ENCODE assay signal across 17 mouse cellular contexts in the genomic region with DNA sequence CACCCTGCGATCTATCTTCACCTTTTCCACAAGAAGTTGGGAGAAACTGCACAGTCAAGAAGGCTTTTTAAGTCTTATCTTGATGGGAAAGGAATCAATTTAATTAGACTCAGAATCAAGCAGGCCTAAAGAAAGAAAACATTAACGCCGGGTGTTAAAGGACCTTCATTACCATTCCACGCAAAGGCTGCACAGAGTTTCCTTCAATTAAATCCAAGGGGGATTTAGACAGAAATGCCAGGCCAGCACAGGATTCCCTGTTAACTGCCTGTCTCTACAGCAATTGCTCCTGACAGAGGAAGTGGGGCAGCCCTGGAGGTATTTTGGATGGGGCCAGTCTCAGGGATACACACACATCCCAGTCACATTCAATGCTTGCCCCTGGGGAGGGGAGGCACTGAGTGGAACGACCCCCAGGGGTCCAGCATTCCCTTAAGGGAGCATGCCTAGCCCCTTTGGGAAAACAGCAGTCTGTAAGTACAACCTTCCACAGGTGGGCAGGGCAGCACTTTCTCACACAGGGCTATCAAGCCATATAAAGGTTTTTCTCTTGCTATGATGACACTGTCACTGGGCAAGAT. TPM values are rescaled to one million over a fixed set of nuclear protein-coding genes. Genes with fewer than 3 reads are reported as not detected.
A peak's percentile ranks its signal among the peaks of the same experiment; 100 is the strongest.
DNase-seq lines count a peak whose midpoint lies in the region; ATAC-seq lines count a peak whose summit lies in the region.
"Had no signal": no experiment of that assay in that cellular context is flagged by ENCODE, and none has a peak within 500 bp of the region (broad histone marks: within the 10 kb centered on the region; RNA-seq: fewer than 3 reads in every experiment).

No protein-coding gene starts in this region.

- no peaks in the 10 kb centered on the region for H3K27me3 ChIP-seq in hindbrain, embryonic 16.5 days (replicated peaks; ENCODE audit: control insufficient read depth, insufficient read depth, low read length)
- H3K27me3 ChIP-seq in hindbrain, embryonic 10.5 days (ENCODE audit: insufficient read depth, poor library complexity, severe bottlenecking), result no peaks in the 10 kb centered on the region
- no peaks in the 10 kb centered on the region for H3K27me3 ChIP-seq in forebrain, embryonic 12.5 days
- no peaks in the 10 kb centered on the region for H3K27me3 ChIP-seq in intestine, embryonic 14.5 days (replicated peaks; ENCODE audit: control insufficient read depth, insufficient read depth, low read length)
- no peaks in the 10 kb centered on the region for H3K27me3 ChIP-seq in midbrain, embryonic 15.5 days (replicated peaks)
- H3K27me3 ChIP-seq: embryonic facial prominence, embryonic 13.5 days; neural tube, embryonic 12.5 days had no signal

- 0 out of 2 replicates have a peak overlapping the region, but pooled peaks have one; percentile 13 for H3K9ac ChIP-seq in hindbrain, embryonic 16.5 days (ENCODE audit: low read depth, low read length)
- no peak overlapping the region for H3K9ac ChIP-seq in forebrain, embryonic 12.5 days
- H3K9ac ChIP-seq in intestine, embryonic 14.5 days (ENCODE audit: low read length), result no peak overlapping the region
- no peak overlapping the region for H3K9ac ChIP-seq in midbrain, embryonic 15.5 days
- H3K9ac ChIP-seq: embryonic facial prominence, embryonic 13.5 days; liver, postnatal 0 days; neural tube, embryonic 12.5 days had no signal

- ATAC-seq in hindbrain, embryonic 16.5 days, result no peak
- peak; percentile 52; the same call in 1 of the 2 replicates for ATAC-seq in forebrain, embryonic 12.5 days (ENCODE audit: low FRiP score)
- no peak for ATAC-seq in intestine, embryonic 14.5 days (replicated peaks; ENCODE audit: low FRiP score, low TSS enrichment, low read depth)
- ATAC-seq in midbrain, embryonic 15.5 days (replicated peaks), result 0 out of 2 replicates have a peak, but pooled peaks have one; percentile 22
- ATAC-seq: activated CD4-positive, CD25-positive, alpha-beta regulatory T cell, adult 4 months; CD4-positive, CD25-positive, alpha-beta regulatory T cell, adult 4 months; liver, postnatal 0 days had no signal

- 42% methylated on average over 5 of the region's 5 CpGs for WGBS in hindbrain, embryonic 16.5 days
- 73% methylated on average over 5 of the region's 5 CpGs for WGBS in hindbrain, embryonic 10.5 days
- WGBS in forebrain, embryonic 12.5 days, result 28% methylated on average over 5 of the region's 5 CpGs
- 59% methylated on average over 5 of the region's 5 CpGs for WGBS in intestine, embryonic 14.5 days
- 31% methylated on average over 5 of the region's 5 CpGs for WGBS in midbrain, embryonic 15.5 days

- H3K4me2 ChIP-seq in hindbrain, embryonic 16.5 days (ENCODE audit: low read length), result no peak overlapping the region
- no peak overlapping the region for H3K4me2 ChIP-seq in forebrain, embryonic 12.5 days
- no peak overlapping the region for H3K4me2 ChIP-seq in intestine, embryonic 14.5 days (ENCODE audit: low read length)
- no peak overlapping the region for H3K4me2 ChIP-seq in midbrain, embryonic 15.5 days
- H3K4me2 ChIP-seq: embryonic facial prominence, embryonic 13.5 days; neural tube, embryonic 12.5 days had no signal

- H3K27ac ChIP-seq in hindbrain, embryonic 16.5 days (ENCODE audit: low read depth, low read length), result no peak overlapping the region
- no peak overlapping the region; the same call in 1 of the 2 replicates for H3K27ac ChIP-seq in hindbrain, embryonic 10.5 days
- 0 out of 2 replicates have a peak overlapping the region, but pooled peaks have one; percentile 11 for H3K27ac ChIP-seq in forebrain, embryonic 12.5 days
- no peak overlapping the region for H3K27ac ChIP-seq in intestine, embryonic 14.5 days (ENCODE audit: low read depth)
- 0 out of 2 replicates have a peak overlapping the region, but pooled peaks have one; percentile 19 for H3K27ac ChIP-seq in midbrain, embryonic 15.5 days
- H3K27ac ChIP-seq: embryonic facial prominence, embryonic 13.5 days; layer of hippocampus, adult 2 months; neural tube, embryonic 12.5 days had no signal

- DNase-seq in hindbrain, embryonic 10.5 days (ENCODE audit: low spot score), result no peak
- DNase-seq in intestine, embryonic 14.5 days (ENCODE audit: low spot score), result peak; percentile 46
- no peak for DNase-seq in cerebellum, postnatal 4 days (ENCODE audit: low spot score in 2 of 2)
- DNase-seq in left cerebral cortex, adult 18-20 months (ENCODE audit: low spot score in 2 of 2), result no peak
- no peak for DNase-seq in lung, postnatal 25 days (ENCODE audit: low spot score)
- DNase-seq: kidney, adult 9 months; liver, postnatal 0 days; retina, postnatal 1 day; thymus, postnatal 4 days had no signal

- H3K4me3 ChIP-seq in hindbrain, embryonic 16.5 days (ENCODE audit: low read length), result no peak overlapping the region
- H3K4me3 ChIP-seq in hindbrain, embryonic 10.5 days, result no peak overlapping the region
- no peak overlapping the region for H3K4me3 ChIP-seq in forebrain, embryonic 12.5 days (replicated peaks)
- no peak overlapping the region for H3K4me3 ChIP-seq in intestine, embryonic 14.5 days (ENCODE audit: low read depth, low read length)
- no peak overlapping the region for H3K4me3 ChIP-seq in midbrain, embryonic 15.5 days
- H3K4me3 ChIP-seq: embryonic facial prominence, embryonic 13.5 days; layer of hippocampus, adult 2 months; neural tube, embryonic 12.5 days had no signal

- H3K36me3 ChIP-seq in hindbrain, embryonic 16.5 days (ENCODE audit: control insufficient read depth, insufficient read depth, low read length), result no peaks in the 10 kb centered on the region
- peaks cover 21% of the 10 kb centered on the region for H3K36me3 ChIP-seq in hindbrain, embryonic 10.5 days
- H3K36me3 ChIP-seq in forebrain, embryonic 12.5 days (replicated peaks), result no peaks in the 10 kb centered on the region
- H3K36me3 ChIP-seq in intestine, embryonic 14.5 days (ENCODE audit: control insufficient read depth, insufficient read depth, low read length), result 0 out of 2 replicates have a peak, but pooled peaks cover 3% of the 10 kb centered on the region
- H3K36me3 ChIP-seq in midbrain, embryonic 15.5 days (replicated peaks), result no peaks in the 10 kb centered on the region
- H3K36me3 ChIP-seq: neural tube, embryonic 12.5 days had no signal

- H3K9me3 ChIP-seq in hindbrain, embryonic 16.5 days (ENCODE audit: control insufficient read depth, low read length), result no peaks in the 10 kb centered on the region
- H3K9me3 ChIP-seq in hindbrain, embryonic 10.5 days, result no peaks in the 10 kb centered on the region
- no peaks in the 10 kb centered on the region for H3K9me3 ChIP-seq in forebrain, embryonic 12.5 days
- H3K9me3 ChIP-seq in intestine, embryonic 14.5 days (ENCODE audit: control insufficient read depth, low read length), result no peaks in the 10 kb centered on the region
- no peaks in the 10 kb centered on the region for H3K9me3 ChIP-seq in midbrain, embryonic 15.5 days
- H3K9me3 ChIP-seq: embryonic facial prominence, embryonic 13.5 days; neural tube, embryonic 12.5 days had no signal

- H3K4me1 ChIP-seq in hindbrain, embryonic 16.5 days (ENCODE audit: control insufficient read depth, insufficient read depth, low read depth, low read length), result peaks cover 14% of the 10 kb centered on the region
- H3K4me1 ChIP-seq in hindbrain, embryonic 10.5 days (replicated peaks), result peaks cover 44% of the 10 kb centered on the region
- H3K4me1 ChIP-seq in forebrain, embryonic 12.5 days, result peaks cover 58% of the 10 kb centered on the region
- peaks cover 21% of the 10 kb centered on the region; the same call in 1 of the 2 replicates for H3K4me1 ChIP-seq in intestine, embryonic 14.5 days (replicated peaks; ENCODE audit: control insufficient read depth, insufficient read depth, low read length)
- peaks cover 28% of the 10 kb centered on the region for H3K4me1 ChIP-seq in midbrain, embryonic 15.5 days

RNA-seq across cellular contexts. Expression of a gene that starts 10.4 kb away (rescaled TPM):
- 6.1 and 13.5 TPM in 2 replicates for polyA plus RNA-seq in hindbrain, embryonic 16.5 days (2015; fragmentation: Nextera tagmentation; extraction: Ambion mirVana)
- 34.2 and 38.7 TPM in 2 replicates for polyA plus RNA-seq in hindbrain, embryonic 10.5 days (2016; fragmentation: Nextera tagmentation; extraction: Ambion mirVana)
- 43.6 and 48.2 TPM in 2 replicates for polyA plus RNA-seq in forebrain, embryonic 12.5 days (2016; fragmentation: Nextera tagmentation; extraction: Ambion mirVana)
- polyA plus RNA-seq in intestine, embryonic 14.5 days (2014; fragmentation: Nextera tagmentation; extraction: Ambion mirVana), result 32.8 and 34.9 TPM in 2 replicates
- polyA plus RNA-seq in midbrain, embryonic 15.5 days (2015; fragmentation: Nextera tagmentation; extraction: Ambion mirVana), result 14.3 and 15.4 TPM in 2 replicates
- 10 to 100 TPM; 13.1 to 16.9 TPM for total RNA-seq in left cerebral cortex, adult 18-20 months (2021)
- polyA plus RNA-seq: CD4-positive, CD25-positive, alpha-beta regulatory T cell, adult 4 months had no signal

Comparison
In these comparisons a context has a peak if more than half of its experiments do, and no peak if none do; other contexts are left out.
1. ATAC-seq: peak in forebrain, embryonic 12.5 days (single experiment) and midbrain, embryonic 15.5 days (single experiment); none in hindbrain, embryonic 16.5 days (single experiment) and intestine, embryonic 14.5 days (single experiment).
2. H3K27ac ChIP-seq: peak in forebrain, embryonic 12.5 days (single experiment) and midbrain, embryonic 15.5 days (single experiment); none in hindbrain, embryonic 16.5 days (single experiment), hindbrain, embryonic 10.5 days (single experiment) and intestine, embryonic 14.5 days (single experiment).